Mouse (Mus musculus) ES-E14 (cell line): Measurements from ENCODE around the gene Tex37. TPM values are rescaled to one million over a fixed set of nuclear protein-coding genes. Genes with fewer than 3 reads are reported as not detected.

Experiments used
- DNase-seq: peaks from one replicate; pipeline ENCODE4 v3.0.0-alpha.2; 2013; ENCODE audit warnings: low read depth, low spot score
- H3K27ac ChIP-seq: 2 replicates; pipeline ENCODE4 v1.5.1; 2012; ENCODE audit warnings: low read depth, mild to moderate bottlenecking, low read length, moderate library complexity, mixed read lengths; ENCODE audit not compliant: poor library complexity, insufficient read depth, severe bottlenecking
- H3K36me3 ChIP-seq: 2 replicates; pipeline ENCODE4 v1.6.1; 2012; ENCODE audit warnings: mild to moderate bottlenecking, low read length, moderate library complexity, mixed read lengths; ENCODE audit not compliant: control insufficient read depth, poor library complexity, insufficient read depth, severe bottlenecking
- H3K4me1 ChIP-seq, 2 experiments: fragments of 150-350 bp in 1 of 2; sonication (generic) in 1 of 2; 2 replicates each; pipeline ENCODE4 v1.6.1; 2012; ENCODE audit warnings: low read length in 2 of 2, mild to moderate bottlenecking in 1 of 2, mixed read lengths in 1 of 2; ENCODE audit not compliant: control insufficient read depth in 2 of 2, insufficient read depth in 2 of 2, poor library complexity in 1 of 2
- H3K4me3 ChIP-seq, 2 experiments: fragments of 150-350 bp in 1 of 2; sonication (generic) in 1 of 2; 2 replicates each; pipeline ENCODE4 v1.5.1; 2012; ENCODE audit warnings: low read length in 2 of 2, low read depth in 1 of 2, mild to moderate bottlenecking in 1 of 2, mixed read lengths in 1 of 2; ENCODE audit not compliant: insufficient read depth in 1 of 2, poor library complexity in 1 of 2, severe bottlenecking in 1 of 2
- H3K9ac ChIP-seq: 2 replicates; pipeline ENCODE4 v1.6.1; 2012; ENCODE audit warnings: low read depth, mild to moderate bottlenecking, low read length, mixed read lengths; ENCODE audit not compliant: poor library complexity, insufficient read depth, severe bottlenecking
- H3K9me3 ChIP-seq: fragments of 150-350 bp; sonication (generic); 2 replicates; pipeline ENCODE4 v1.6.1; 2012; ENCODE audit warnings: low read depth, mild to moderate bottlenecking, low read length; ENCODE audit not compliant: control insufficient read depth, insufficient read depth
- CHD2 ChIP-seq: IDR thresholded peaks from 2 replicates; pipeline ENCODE4 v1.6.1; 2014; ENCODE audit warnings: mild to moderate bottlenecking, low read depth, low read length, inconsistent platforms
- HCFC1 ChIP-seq: IDR thresholded peaks from 2 replicates; pipeline ENCODE4 v1.6.1; 2012; ENCODE audit warnings: low read length, inconsistent platforms, borderline replicate concordance; ENCODE audit not compliant: insufficient read depth
- MAFK ChIP-seq: IDR thresholded peaks from 2 replicates; pipeline ENCODE4 v1.6.1; 2014; ENCODE audit warnings: mild to moderate bottlenecking, low read depth, low read length, inconsistent platforms; ENCODE audit not compliant: insufficient read depth
- ZC3H11A ChIP-seq: IDR thresholded peaks from 2 replicates; pipeline ENCODE4 v1.6.1; 2012; ENCODE audit warnings: low read depth, mild to moderate bottlenecking, inconsistent platforms, low read length, borderline replicate concordance
- ZNF384 ChIP-seq: IDR thresholded peaks from 2 replicates; pipeline ENCODE4 v1.6.1; 2012; ENCODE audit warnings: low read depth, low read length, inconsistent platforms
- in situ Hi-C, 2 experiments: fragments of 600-800 bp; cut with MboI; formaldehyde crosslinking; loops; one replicate each; pipeline ENCODE4 v1.15.1; 2025; ENCODE audit warnings: low sequenced_read_pairs in 2 of 2, inconsistent platforms in 1 of 2; ENCODE audit not compliant: unreplicated experiment in 2 of 2
- total RNA-seq: library from RNA; depleted of rRNA; stranded (reverse); fragments of 300-350 nt; gene quantifications from 2 replicates; pipeline ENCODE4 v1.2.3, GENCODE M21; 2012; rRNA removed

Tex37 gene
- total RNA-seq, 1 experiment, result not detected

DNA sequence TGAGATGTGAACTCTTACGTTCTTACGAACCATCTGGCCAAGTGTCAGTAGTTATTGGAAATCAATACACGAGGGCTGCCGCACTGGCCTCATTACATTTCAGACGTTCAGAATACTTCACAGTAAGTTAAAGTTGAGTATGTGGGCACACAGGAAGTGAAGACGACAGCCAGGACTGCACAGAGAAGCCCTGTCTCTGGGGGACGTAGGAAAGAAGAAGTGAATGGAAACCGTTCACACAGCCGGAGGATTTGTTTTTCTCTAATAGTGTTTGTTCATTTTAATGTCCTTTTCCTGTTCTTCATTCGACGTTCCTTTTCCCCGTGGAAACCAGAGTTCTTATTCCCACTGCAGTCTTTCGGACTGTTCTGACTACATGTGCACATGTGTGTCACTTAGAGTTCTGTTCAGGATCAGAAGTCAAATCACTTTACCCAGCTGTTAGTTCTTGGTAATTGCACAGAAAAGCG is 47.2 kb downstream of the Tex37 start:
- no peaks in the 10 kb centered on the region for H3K4me1 ChIP-seq
- no peak overlapping the region for H3K9ac ChIP-seq
- no peak for DNase-seq
- TF ChIP-seq HCFC1 (no peak), ZNF384 (no peak), CHD2 (no peak), MAFK (no peak), ZC3H11A (no peak)
- in situ Hi-C loops, result no loop called here
- no peaks in the 10 kb centered on the region for H3K9me3 ChIP-seq
- no peak overlapping the region for H3K27ac ChIP-seq
- no peaks in the 10 kb centered on the region for H3K36me3 ChIP-seq
- no peak overlapping the region for H3K4me3 ChIP-seq

DNA sequence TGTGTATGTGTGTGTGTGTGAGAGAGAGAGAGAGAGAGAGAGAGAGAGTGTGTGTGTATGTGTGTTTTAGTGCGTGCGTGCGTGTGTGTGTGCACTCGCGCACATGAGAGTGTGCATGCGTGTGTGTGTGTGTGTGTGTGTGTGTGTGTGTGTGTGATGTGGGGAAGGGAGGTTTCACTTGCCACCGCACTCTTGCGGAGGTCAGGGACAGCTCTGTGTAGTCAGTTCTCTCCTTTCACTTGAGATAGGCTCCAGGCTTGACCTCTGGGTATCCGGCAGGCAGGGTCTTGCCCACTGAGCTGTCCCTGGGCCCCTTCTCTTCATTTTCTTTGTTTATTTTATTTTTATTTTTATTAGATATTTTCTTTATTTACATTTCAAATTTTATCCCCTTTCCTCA is 51.4 kb downstream of the Tex37 start:
- Histone ChIP-seq H3K27ac (no peak overlapping the region), H3K9me3 (no peaks in the 10 kb centered on the region), H3K36me3 (no peaks in the 10 kb centered on the region), H3K4me1 (no peaks in the 10 kb centered on the region), H3K9ac (no peak overlapping the region), H3K4me3 (no peak overlapping the region)
- in situ Hi-C loops, result no loop called here
- no peak for TF ChIP-seq CHD2
- TF ChIP-seq HCFC1, result no peak
- no peak for TF ChIP-seq ZNF384
- no peak for DNase-seq

DNA sequence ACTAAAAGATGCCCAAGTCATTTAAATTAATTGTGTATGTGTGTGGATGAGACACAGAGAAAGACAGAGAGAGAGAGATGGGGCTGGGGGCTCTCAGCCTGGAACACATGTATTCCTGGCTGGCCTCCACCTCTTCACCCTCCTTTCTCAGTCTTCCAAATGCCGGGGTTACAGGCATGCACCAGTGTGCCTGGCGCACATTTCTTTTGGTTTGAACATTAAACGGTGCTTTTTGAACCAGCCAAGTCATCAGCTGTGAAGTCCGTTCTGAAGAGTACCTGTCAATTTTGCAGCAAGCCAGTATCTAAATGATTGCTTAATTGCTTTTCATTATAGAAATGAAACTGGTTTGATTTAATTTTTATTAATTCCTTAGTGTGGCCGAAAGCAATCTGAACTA is 52.0 kb downstream of the Tex37 start:
- DNase-seq, result no peak
- Histone ChIP-seq H3K4me3 (no peak overlapping the region), H3K9me3 (no peaks in the 10 kb centered on the region), H3K4me1 (0 out of 4 replicates have a peak, but pooled peaks cover 0 to 2% of the 10 kb centered on the region in 2 experiments), H3K36me3 (no peaks in the 10 kb centered on the region), H3K9ac (no peak overlapping the region), H3K27ac (no peak overlapping the region)
- in situ Hi-C loops, result no loop called here
- TF ChIP-seq MAFK (no peak), CHD2 (no peak), ZNF384 (no peak), ZC3H11A (no peak), HCFC1 (no peak)

DNA sequence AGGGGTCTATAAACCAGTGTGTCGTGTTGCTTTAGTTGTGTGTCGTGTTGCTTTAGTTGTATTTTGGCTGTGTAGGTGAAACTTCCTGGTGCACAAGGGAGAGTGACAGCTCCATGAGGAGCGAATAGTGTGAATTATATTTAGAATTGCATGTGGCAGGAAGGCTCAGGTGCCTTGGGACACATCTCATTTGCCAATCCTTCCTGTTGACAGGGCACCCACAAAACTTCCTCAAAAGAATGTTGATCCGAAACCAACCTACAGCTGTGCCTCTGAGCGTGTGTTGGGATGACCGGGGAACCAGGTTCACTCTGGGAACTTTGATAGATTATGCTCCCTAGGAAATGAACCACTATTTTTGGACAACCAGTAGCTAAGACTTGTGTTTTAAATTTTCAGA is 54.4 kb downstream of the Tex37 start:
- H3K9ac ChIP-seq, result no peak overlapping the region
- in situ Hi-C loops, result no loop called here
- no peaks in the 10 kb centered on the region for H3K36me3 ChIP-seq
- no peak overlapping the region for H3K4me3 ChIP-seq
- no peak overlapping the region for H3K27ac ChIP-seq
- no peak for TF ChIP-seq MAFK
- TF ChIP-seq CHD2, result no peak
- no peak for TF ChIP-seq ZNF384
- TF ChIP-seq ZC3H11A, result no peak
- no peak for TF ChIP-seq HCFC1
- DNase-seq, result no peak
- peaks cover 0 to 2% of the 10 kb centered on the region in 2 experiments; a peak in 1 of 4 replicates for H3K4me1 ChIP-seq
- no peaks in the 10 kb centered on the region for H3K9me3 ChIP-seq

Other genes starting within 250 kb of the Tex37 start
- gene Rpia, start 126.7 kb downstream of the Tex37 start, total RNA-seq, result 8.0 and 11.0 TPM in 2 replicates
- 33.9 and 53.9 TPM in 2 replicates for gene Eif2ak3, start 74.4 kb downstream of the Tex37 start, total RNA-seq
- 3.5 and 4.2 TPM in 2 replicates for gene Foxi3, start 37.6 kb upstream of the Tex37 start, total RNA-seq
- gene Thnsl2, start 225.5 kb upstream of the Tex37 start, total RNA-seq, result 4.5 and 5.2 TPM in 2 replicates